35 mouse cellular contexts compared by ENCODE assay signal in the genomic region with DNA sequence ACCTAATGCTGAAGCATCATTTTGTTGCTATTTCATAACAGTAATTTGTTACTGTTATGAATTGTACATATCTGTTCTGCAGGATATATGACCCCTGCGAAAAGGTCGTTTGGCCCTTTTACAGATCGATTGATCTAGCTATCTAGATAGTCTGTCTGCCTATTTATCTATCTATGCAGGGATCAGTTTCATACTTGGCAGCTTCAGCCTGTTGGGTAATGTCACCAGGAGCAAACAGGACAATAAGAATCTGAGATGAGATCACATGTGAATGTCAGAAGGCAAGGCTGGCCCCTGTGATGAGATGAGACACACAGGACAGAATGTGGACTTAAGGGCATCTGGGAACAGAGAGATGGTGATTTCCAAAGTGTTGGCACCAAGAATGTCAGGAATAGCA. TPM values are rescaled to one million over a fixed set of nuclear protein-coding genes. Genes with fewer than 3 reads are reported as not detected.
"Had no signal": no experiment of that assay in that cellular context is flagged by ENCODE, and none has a peak within 500 bp of the region (broad histone marks: within the 10 kb centered on the region; RNA-seq: fewer than 3 reads in every experiment).

No protein-coding gene starts in this region.

- DNase-seq: gastrocnemius, adult 2 months; gastrocnemius, postnatal 10 days; gastrocnemius, postnatal 25 days; heart, adult 18-20 months; heart, postnatal 10 days; heart, postnatal 4 days; kidney, adult 11 months; kidney, adult 2 months; kidney, adult 9 months; kidney, postnatal 14 days; kidney, postnatal 36 days; left cerebral cortex, postnatal 4 days; liver, embryonic 13.5 days had no signal

- H3K4me2 ChIP-seq: heart, embryonic 12.5 days; hindbrain, embryonic 12.5 days; hindbrain, embryonic 14.5 days; kidney, embryonic 15.5 days; limb, embryonic 13.5 days; limb, embryonic 15.5 days; liver, embryonic 11.5 days; liver, embryonic 13.5 days had no signal

- H3K27ac ChIP-seq: gastrocnemius, adult 2 months; heart, embryonic 10.5 days; hindbrain, embryonic 10.5 days; hindbrain, embryonic 12.5 days; hindbrain, embryonic 14.5 days; kidney, embryonic 15.5 days; kidney, postnatal 0 days; limb, embryonic 13.5 days; limb, embryonic 15.5 days; liver, embryonic 13.5 days had no signal

- ATAC-seq: hindbrain, embryonic 16.5 days; inflammation-experienced regulatory T-cells, adult 6 months; intestine, embryonic 16.5 days had no signal

- H3K9me3 ChIP-seq: heart, embryonic 10.5 days; heart, embryonic 12.5 days; hindbrain, embryonic 10.5 days; hindbrain, embryonic 12.5 days; kidney, embryonic 15.5 days; limb, embryonic 13.5 days; limb, embryonic 15.5 days; liver, embryonic 13.5 days had no signal

- H3K4me3 ChIP-seq: gastrocnemius, adult 2 months; heart, embryonic 10.5 days; heart, embryonic 12.5 days; hindbrain, embryonic 10.5 days; hindbrain, embryonic 12.5 days; kidney, embryonic 15.5 days; limb, embryonic 13.5 days; limb, embryonic 15.5 days; liver, embryonic 13.5 days had no signal

- H3K36me3 ChIP-seq: heart, embryonic 10.5 days; heart, embryonic 12.5 days; hindbrain, embryonic 10.5 days; hindbrain, embryonic 12.5 days; kidney, embryonic 15.5 days; limb, embryonic 13.5 days; limb, embryonic 15.5 days had no signal

- H3K27me3 ChIP-seq: heart, embryonic 12.5 days; hindbrain, embryonic 12.5 days; kidney, embryonic 15.5 days; limb, embryonic 13.5 days; limb, embryonic 15.5 days; liver, embryonic 13.5 days had no signal

- H3K9ac ChIP-seq: heart, embryonic 12.5 days; hindbrain, embryonic 12.5 days; hindbrain, embryonic 14.5 days; kidney, embryonic 15.5 days; limb, embryonic 13.5 days; limb, embryonic 15.5 days; liver, embryonic 13.5 days had no signal

RNA-seq across cellular contexts. Expression of gene Adipoq, which starts 16.0 kb away (rescaled TPM):
- total RNA-seq: layer of hippocampus, adult 18-20 months; layer of hippocampus, postnatal 10 days; layer of hippocampus, postnatal 25 days; left cerebral cortex, adult 18-20 months; left cerebral cortex, adult 8-10 months; left cerebral cortex, postnatal 10 days; left cerebral cortex, postnatal 25 days; left cerebral cortex, postnatal 4 days had no signal
- polyA plus RNA-seq: heart, embryonic 16.5 days; hindbrain, embryonic 10.5 days; hindbrain, embryonic 12.5 days; hindbrain, embryonic 14.5 days; hindbrain, embryonic 16.5 days; intestine, embryonic 16.5 days; kidney, embryonic 15.5 days; limb, embryonic 11.5 days; limb, embryonic 15.5 days; liver, embryonic 11.5 days; liver, embryonic 13.5 days had no signal
